Mouse (Mus musculus) lung, postnatal 0 days (tissue): ENCODE measurements at regions not wholly inside any gene's neighbourhood (a gene's known extent, or its start where the extent isn't known, plus 50 kb on each side); places are given as distances from the start of the nearest gene placed in this dataset.

Source experiments
- CTCF ChIP-seq: IDR thresholded peaks from 2 replicates; pipeline ENCODE4 v1.5.1; 2016; ENCODE audit warnings: antibody characterized with exemption, mild to moderate bottlenecking
- EP300 ChIP-seq: IDR thresholded peaks from 2 replicates; pipeline ENCODE4 v1.6.1; 2016; ENCODE audit warnings: antibody characterized with exemption, mild to moderate bottlenecking, control low read depth

- no peak for TF ChIP-seq CTCF
- TF ChIP-seq EP300 = no peak
Measured at GRCm38 (mm10) chr10:108034068-108034467, 122.1 kb upstream of the Otogl start.
